ENCODE assay signal across 8 mouse cellular contexts in the genomic region with DNA sequence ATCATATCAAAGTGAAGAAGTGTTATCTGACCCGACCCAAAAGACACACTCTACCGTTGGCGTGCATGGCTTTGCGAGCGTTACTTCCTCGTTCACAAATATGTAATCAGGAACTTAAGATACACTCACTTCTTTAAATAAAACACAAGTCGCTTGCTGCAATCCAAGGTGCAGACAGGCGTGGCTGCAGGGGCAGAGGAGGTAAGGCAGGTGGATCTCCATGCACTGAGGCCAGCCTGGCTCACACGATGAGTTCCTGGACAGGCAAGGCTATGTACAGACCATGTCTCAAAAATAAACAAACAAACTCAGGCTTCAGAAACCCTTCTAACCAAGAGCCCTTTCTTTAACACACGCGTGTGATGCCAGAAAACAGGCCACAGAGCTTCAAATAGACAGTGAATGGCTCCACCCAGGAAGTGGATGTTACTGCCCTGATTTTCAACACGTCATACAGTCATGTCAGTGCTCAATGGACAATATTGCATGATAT. TPM values are rescaled to one million over a fixed set of nuclear protein-coding genes. Genes with fewer than 3 reads are reported as not detected.
A peak's percentile ranks its signal among the peaks of the same experiment; 100 is the strongest.
DNase-seq lines count a peak whose midpoint lies in the region; ATAC-seq and TF ChIP-seq lines count a peak whose summit lies in the region.

No protein-coding gene starts in this region.

- TF ChIP-seq CTCF in layer of hippocampus, adult 2 months (conservative IDR thresholded peaks at IDR 0.05), result no peak

- H3K4me2 ChIP-seq in embryonic facial prominence, embryonic 13.5 days, result peak overlapping the region; percentile 75

- H3K9me3 ChIP-seq in embryonic facial prominence, embryonic 13.5 days, result no peaks in the 10 kb centered on the region

- intact Hi-C loops in gastrocnemius, postnatal 36 days (cut with DNase I), result loop anchor here (5.0 kb wide), 1 partner anchor 46 kb away; no protein-coding TSS in a partner anchor

- peak overlapping the region; percentile 13 for H3K4me3 ChIP-seq in layer of hippocampus, adult 2 months
- peak overlapping the region; percentile 92 for H3K4me3 ChIP-seq in embryonic facial prominence, embryonic 13.5 days

- no peaks in the 10 kb centered on the region for H3K27me3 ChIP-seq in embryonic facial prominence, embryonic 13.5 days

- peak overlapping the region; percentile 94 for H3K9ac ChIP-seq in embryonic facial prominence, embryonic 13.5 days

- 38% methylated on average over 12 of the region's 12 CpGs for WGBS in embryonic facial prominence, embryonic 13.5 days

- H3K36me3 ChIP-seq in embryonic facial prominence, embryonic 13.5 days, result no peaks in the 10 kb centered on the region

- H3K4me1 ChIP-seq in embryonic facial prominence, embryonic 13.5 days, result peaks cover 57% of the 10 kb centered on the region

- H3K27ac ChIP-seq in layer of hippocampus, adult 2 months, result 0 out of 2 replicates have a peak overlapping the region, but pooled peaks have one; percentile 43
- H3K27ac ChIP-seq in embryonic facial prominence, embryonic 13.5 days, result peak overlapping the region; percentile 28; the same call in 1 of the 2 replicates

- no peak for ATAC-seq in embryonic facial prominence, embryonic 13.5 days (ENCODE audit: insufficient number of reproducible peaks, insufficient read depth, low FRiP score, low TSS enrichment, low read depth)

- no peak for DNase-seq in layer of hippocampus, adult 2 months (ENCODE audit: low spot score in 2 of 2)
- DNase-seq in layer of hippocampus, adult 18-20 months (ENCODE audit: low spot score in 2 of 2), result no peak
- DNase-seq in liver, result peak; percentile 17
- peak; percentile 38 to 59 for DNase-seq in natural killer cell, adult 2 months (ENCODE audit: low spot score in 2 of 2)
- no peak for DNase-seq in gastrocnemius, postnatal 36 days
- no peak for DNase-seq in ovary, adult 18-20 months (ENCODE audit: low spot score)
- no peak for DNase-seq in layer of hippocampus, adult 9-10 months (ENCODE audit: low spot score)

RNA-seq across cellular contexts. Expression of a gene that starts 2.4 kb away (rescaled TPM):
- 1 to 10 TPM; 8.8 to 9.3 TPM for total RNA-seq in layer of hippocampus, adult 2 months (2021)
- 1 to 10 TPM; 9.6 to 9.8 TPM for total RNA-seq in layer of hippocampus, adult 18-20 months (2021)
- polyA plus RNA-seq in embryonic facial prominence, embryonic 13.5 days (2015; fragmentation: Nextera tagmentation; extraction: Ambion mirVana), result 17.7 and 20.8 TPM in 2 replicates
- 10 to 100 TPM; 38.5 to 41.2 TPM for total RNA-seq in gastrocnemius, postnatal 36 days (2021)

Comparison
In these comparisons a context has a peak if more than half of its experiments do, and no peak if none do; other contexts are left out.
1. DNase-seq: peak in liver (single experiment) and natural killer cell, adult 2 months (2 of 2); none in layer of hippocampus, adult 2 months (0 of 2), layer of hippocampus, adult 18-20 months (0 of 2), gastrocnemius, postnatal 36 days (0 of 2), ovary, adult 18-20 months (single experiment) and layer of hippocampus, adult 9-10 months (single experiment).